Mouse (Mus musculus): ENCODE data around the gene Snrnp25.

DNA sequence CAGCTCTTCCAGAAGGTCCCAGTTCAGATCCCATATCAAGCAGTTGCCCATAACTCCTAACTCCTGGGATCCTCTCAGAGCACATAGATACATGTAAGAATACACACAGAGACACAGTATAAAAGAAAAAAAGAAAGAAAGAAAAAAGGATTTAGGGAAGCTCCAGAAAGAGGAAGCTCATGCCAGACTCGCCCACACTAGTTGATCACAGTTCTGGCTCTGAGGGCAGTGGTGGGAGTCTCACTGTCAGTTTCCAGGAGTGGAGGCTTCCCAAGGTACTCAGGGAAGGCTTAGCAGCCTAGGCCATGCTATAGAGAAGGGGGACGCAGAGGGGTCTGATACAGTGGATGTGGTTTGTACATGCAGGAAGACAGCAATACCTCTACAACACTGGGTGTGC, 25.9 kb downstream of the Snrnp25 start:
- TF ChIP-seq CEBPB (IDR thresholded peaks at IDR 0.05; ENCODE audit: insufficient read depth, poor library complexity, severe bottlenecking) = no peak
- TF ChIP-seq E2F4 (IDR thresholded peaks at IDR 0.05; ENCODE audit: insufficient read depth) = no peak
- no peak for TF ChIP-seq USF1 (IDR thresholded peaks at IDR 0.05; ENCODE audit: low read depth)
- no peak for TF ChIP-seq POLR2A (IDR thresholded peaks at IDR 0.05; ENCODE audit: insufficient read length, low read depth)
- no peak for TF ChIP-seq TCF3 (IDR thresholded peaks at IDR 0.05; ENCODE audit: insufficient read length, low read depth)
- TF ChIP-seq MYOG (IDR thresholded peaks at IDR 0.05; ENCODE audit: control insufficient read depth in 1 of 3, insufficient read depth in 1 of 3, insufficient read length in 2 of 3, low read depth in 2 of 3) = no peak
